Mouse (Mus musculus): ENCODE results near the gene Hps3.
"Not testable (repeated sequence)": the region's sequence is repeated elsewhere in the genome, so short reads cannot be mapped to it uniquely, and the experiment has no call there.

Hps3 gene

DNA sequence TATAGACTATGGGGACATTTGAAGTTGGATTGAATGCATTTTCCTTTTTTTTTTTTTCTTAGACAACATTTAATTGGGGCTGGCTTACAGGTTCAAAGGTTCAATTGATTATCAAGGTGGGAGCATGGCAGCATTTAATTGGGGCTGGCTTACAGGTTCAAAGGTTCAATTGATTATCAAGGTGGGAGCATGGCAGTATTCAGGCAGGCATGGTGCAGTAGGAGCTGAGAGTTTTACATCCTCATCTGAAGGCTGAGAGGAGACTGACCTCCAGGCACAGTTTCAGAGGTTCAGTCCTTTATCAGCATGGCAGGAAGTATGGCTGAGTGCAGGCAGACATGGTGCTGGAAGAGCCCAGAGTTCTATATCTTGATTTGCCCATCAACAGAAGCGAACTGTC is 85.7 kb downstream of the Hps3 start:
- not testable (repeated sequence) for DNase-seq (ENCODE audit: inconsistent ontology term)

DNA sequence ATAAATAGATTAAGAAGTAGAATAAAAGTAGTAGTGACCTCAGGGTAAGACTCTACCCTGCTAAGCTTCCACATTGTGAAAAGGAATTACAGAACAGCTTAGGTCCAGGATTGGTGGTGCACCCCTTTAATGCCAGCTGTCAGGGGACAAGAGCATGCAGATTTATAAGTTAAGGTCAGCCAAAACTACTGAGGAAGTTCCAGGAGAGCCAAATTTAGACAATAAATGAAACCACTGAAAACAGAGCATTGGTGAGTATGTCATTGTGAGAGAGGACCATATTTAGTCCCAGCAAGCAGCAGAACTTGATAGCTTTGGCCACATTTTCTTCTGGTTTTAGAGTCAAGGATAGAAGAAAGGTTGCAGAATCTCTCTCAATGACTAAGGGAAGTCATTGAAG is 86.6 kb downstream of the Hps3 start:
- no peak for DNase-seq (ENCODE audit: inconsistent ontology term)
